Mouse (Mus musculus): ENCODE results near the gene Map2k6.

Gene Map2k6

GRCm38 (mm10) chr11:110551471-110551967, 152.6 kb downstream of the Map2k6 start:
- DNase-seq (ENCODE audit: low read depth, low spot score) = no peak

- DNase-seq (ENCODE audit: low read depth, low spot score) = no peak
These were observed 163.6 kb downstream of the Map2k6 start for GRCm38 (mm10) chr11:110562320-110563081.

DNA sequence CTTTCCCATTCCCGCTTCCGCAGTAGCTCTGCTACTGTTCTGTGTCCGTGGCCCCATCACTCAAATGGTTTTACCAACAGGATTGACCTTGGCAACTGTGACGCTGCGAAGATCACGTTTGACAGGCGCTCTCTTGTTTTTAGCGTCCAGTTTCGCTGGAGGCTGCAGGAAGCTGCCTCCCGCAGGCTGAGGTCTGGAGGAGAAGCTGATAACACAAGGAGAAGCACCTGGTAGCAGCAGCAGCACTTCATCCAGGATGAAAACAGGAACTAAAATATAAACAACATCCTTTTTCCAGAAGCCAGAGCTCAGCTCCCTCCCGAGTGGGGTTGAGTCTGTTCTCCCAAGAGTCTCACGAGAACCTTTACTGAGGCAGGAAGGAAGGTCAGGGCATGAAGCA, 164.3 kb downstream of the Map2k6 start:
- no peak for DNase-seq (ENCODE audit: low read depth, low spot score)

GRCm38 (mm10) chr11:110563801-110564200, 164.9 kb downstream of the Map2k6 start:
- no peak for DNase-seq (ENCODE audit: low read depth, low spot score)

DNA sequence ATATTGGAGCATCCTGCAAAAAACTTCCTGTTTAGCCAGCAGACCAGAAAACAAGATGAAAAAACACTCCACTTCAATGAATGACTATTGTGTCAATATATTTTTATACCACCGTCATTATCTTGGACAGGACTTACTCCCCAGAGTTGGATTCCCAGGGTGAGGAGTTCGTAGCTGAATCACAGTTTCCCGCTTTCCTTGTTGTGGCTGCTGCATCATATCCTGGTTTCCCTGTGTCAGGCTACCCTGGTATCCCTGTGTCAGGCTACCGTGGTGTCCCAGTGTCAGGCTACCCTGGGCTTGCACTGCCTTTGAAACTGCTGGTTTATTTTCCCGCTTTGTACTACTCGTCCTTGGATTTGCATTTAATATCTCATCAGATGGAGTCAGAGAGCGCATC, 167.4 kb downstream of the Map2k6 start:
- DNase-seq (ENCODE audit: low read depth, low spot score) = no peak

- DNase-seq (ENCODE audit: low read depth, low spot score) = no peak
These were observed 173.6 kb downstream of the Map2k6 start for GRCm38 (mm10) chr11:110572548-110572947.
